Mouse (Mus musculus): ENCODE results near the gene Coro7. TPM values are rescaled to one million over a fixed set of nuclear protein-coding genes. Genes with fewer than 3 reads are reported as not detected.

Coro7 gene
- polyA plus RNA-seq, 1 experiment from 2014 or later: 24.3 TPM

- 83% methylated on average over 10 of the region's 10 CpGs for WGBS
- no peak for ATAC-seq (ENCODE audit: low FRiP score)
Measured at GRCm38 (mm10) chr16:4654706-4655105, 24.9 kb downstream of the Coro7 start.

GRCm38 (mm10) chr16:4652707-4653416, 26.7 kb downstream of the Coro7 start:
- H3K4me1 ChIP-seq: peaks cover 25% of the 10 kb centered on the region
- H3K4me2 ChIP-seq (replicated peaks): no peak overlapping the region
- 77% methylated on average over 4 of the region's 4 CpGs for WGBS
- no peak for ATAC-seq (ENCODE audit: low FRiP score)
- H3K27me3 ChIP-seq: no peaks in the 10 kb centered on the region
- peaks cover 65% of the 10 kb centered on the region for H3K36me3 ChIP-seq
- no peak overlapping the region for H3K9ac ChIP-seq
- no peaks in the 10 kb centered on the region for H3K9me3 ChIP-seq (replicated peaks)
- H3K4me3 ChIP-seq: no peak overlapping the region
- peak overlapping the region; percentile 73; the same call in 1 of the 2 replicates for H3K27ac ChIP-seq

More at GRCm38 (mm10) chr16:4654706-4655105, 24.9 kb downstream of the Coro7 start:
- no peaks in the 10 kb centered on the region for H3K27me3 ChIP-seq
- no peaks in the 10 kb centered on the region for H3K9me3 ChIP-seq (replicated peaks)
- no peak overlapping the region for H3K4me2 ChIP-seq (replicated peaks)
- H3K4me3 ChIP-seq: no peak overlapping the region
- no peak overlapping the region for H3K27ac ChIP-seq
- peaks cover 52% of the 10 kb centered on the region for H3K36me3 ChIP-seq
- peaks cover 30% of the 10 kb centered on the region for H3K4me1 ChIP-seq
- no peak overlapping the region for H3K9ac ChIP-seq

- Histone ChIP-seq H3K27me3 (no peaks in the 10 kb centered on the region), H3K36me3 (peaks cover 65% of the 10 kb centered on the region), H3K4me3 (no peak overlapping the region), H3K9ac (peak overlapping the region; percentile 38; the same call in 1 of the 2 replicates), H3K27ac (peak overlapping the region; percentile 73), H3K4me2 (replicated peaks) (no peak overlapping the region), H3K4me1 (peaks cover 36% of the 10 kb centered on the region), H3K9me3 (replicated peaks) (no peaks in the 10 kb centered on the region)
- WGBS: 56% methylated on average over 7 of the region's 7 CpGs
- ATAC-seq (ENCODE audit: low FRiP score): no peak
Measured at GRCm38 (mm10) chr16:4651624-4652023, 28.0 kb downstream of the Coro7 start.

- Histone ChIP-seq H3K4me3 (no peak overlapping the region), H3K4me2 (replicated peaks) (no peak overlapping the region), H3K4me1 (peaks cover 41% of the 10 kb centered on the region), H3K9ac (no peak overlapping the region), H3K27ac (peak overlapping the region; percentile 62), H3K36me3 (peaks cover 65% of the 10 kb centered on the region), H3K27me3 (no peaks in the 10 kb centered on the region), H3K9me3 (replicated peaks) (no peaks in the 10 kb centered on the region)
- WGBS: 88% methylated on average over 1 of the region's 1 CpGs
- no peak for ATAC-seq (ENCODE audit: low FRiP score)
Measured at GRCm38 (mm10) chr16:4651081-4651480, 28.5 kb downstream of the Coro7 start.

- no peak for ATAC-seq (ENCODE audit: low FRiP score)
- peaks cover 38% of the 10 kb centered on the region for H3K4me1 ChIP-seq
- H3K4me3 ChIP-seq: no peak overlapping the region
- WGBS: 77% methylated on average over 3 of the region's 3 CpGs
- H3K9ac ChIP-seq: no peak overlapping the region; the same call in 1 of the 2 replicates
- no peak overlapping the region for H3K4me2 ChIP-seq (replicated peaks)
- H3K9me3 ChIP-seq (replicated peaks): no peaks in the 10 kb centered on the region
- no peaks in the 10 kb centered on the region for H3K27me3 ChIP-seq
- no peak overlapping the region for H3K27ac ChIP-seq
- H3K36me3 ChIP-seq: peaks cover 59% of the 10 kb centered on the region
Measured at GRCm38 (mm10) chr16:4650161-4650560, 29.4 kb downstream of the Coro7 start.

GRCm38 (mm10) chr16:4649692-4650091, 29.9 kb downstream of the Coro7 start:
- Histone ChIP-seq H3K9ac (no peak overlapping the region; the same call in 1 of the 2 replicates), H3K36me3 (peaks cover 54% of the 10 kb centered on the region), H3K9me3 (replicated peaks) (no peaks in the 10 kb centered on the region)

GRCm38 (mm10) chr16:4649211-4649610, 30.4 kb downstream of the Coro7 start:
- Histone ChIP-seq H3K9ac (no peak overlapping the region), H3K4me1 (peaks cover 43% of the 10 kb centered on the region), H3K4me2 (replicated peaks) (no peak overlapping the region), H3K27me3 (no peaks in the 10 kb centered on the region), H3K27ac (no peak overlapping the region), H3K36me3 (peaks cover 53% of the 10 kb centered on the region), H3K9me3 (replicated peaks) (no peaks in the 10 kb centered on the region), H3K4me3 (no peak overlapping the region)
- ATAC-seq (ENCODE audit: low FRiP score): no peak
- 84% methylated on average over 5 of the region's 5 CpGs for WGBS

More at GRCm38 (mm10) chr16:4649692-4650091, 29.9 kb downstream of the Coro7 start:
- Histone ChIP-seq H3K4me2 (replicated peaks) (no peak overlapping the region), H3K4me3 (no peak overlapping the region), H3K27me3 (no peaks in the 10 kb centered on the region), H3K27ac (no peak overlapping the region), H3K4me1 (peaks cover 39% of the 10 kb centered on the region)
- WGBS: 86% methylated on average over 11 of the region's 11 CpGs
- no peak for ATAC-seq (ENCODE audit: low FRiP score)

GRCm38 (mm10) chr16:4648416-4649023, 31.1 kb downstream of the Coro7 start:
- H3K4me1 ChIP-seq: peaks cover 50% of the 10 kb centered on the region
- H3K9me3 ChIP-seq (replicated peaks): no peaks in the 10 kb centered on the region
- no peak for ATAC-seq (ENCODE audit: low FRiP score)
- no peak overlapping the region for H3K9ac ChIP-seq
- H3K27me3 ChIP-seq: no peaks in the 10 kb centered on the region
- H3K27ac ChIP-seq: no peak overlapping the region
- H3K4me2 ChIP-seq (replicated peaks): no peak overlapping the region
- WGBS: 83% methylated on average over 28 of the region's 28 CpGs
- peaks cover 49% of the 10 kb centered on the region for H3K36me3 ChIP-seq
- H3K4me3 ChIP-seq: no peak overlapping the region

GRCm38 (mm10) chr16:4647651-4648141, 31.9 kb downstream of the Coro7 start:
- H3K4me3 ChIP-seq: no peak overlapping the region
- peak overlapping the region; percentile 24; the same call in 1 of the 2 replicates for H3K27ac ChIP-seq
- H3K4me2 ChIP-seq (replicated peaks): no peak overlapping the region
- whole genome bisulfite sequencing: 71% methylated on average over 13 of the region's 13 CpGs
- peaks cover 42% of the 10 kb centered on the region for H3K36me3 ChIP-seq
- no peaks in the 10 kb centered on the region for H3K27me3 ChIP-seq
- no peak for ATAC-seq (ENCODE audit: low FRiP score)
- peak overlapping the region; percentile 20; the same call in 1 of the 2 replicates for H3K9ac ChIP-seq
- H3K4me1 ChIP-seq: peaks cover 56% of the 10 kb centered on the region
- no peaks in the 10 kb centered on the region for H3K9me3 ChIP-seq (replicated peaks)

GRCm38 (mm10) chr16:4646831-4647230, 32.7 kb downstream of the Coro7 start:
- H3K4me1 ChIP-seq: peaks cover 62% of the 10 kb centered on the region
- peaks cover 35% of the 10 kb centered on the region for H3K36me3 ChIP-seq
- no peaks in the 10 kb centered on the region for H3K27me3 ChIP-seq
- H3K4me3 ChIP-seq: no peak overlapping the region
- H3K9ac ChIP-seq: peak overlapping the region; percentile 23; the same call in 1 of the 2 replicates
- ATAC-seq (ENCODE audit: low FRiP score): no peak
- no peaks in the 10 kb centered on the region for H3K9me3 ChIP-seq (replicated peaks)
- 71% methylated on average over 4 of the region's 4 CpGs for WGBS
- peak overlapping the region; percentile 24; the same call in 1 of the 2 replicates for H3K27ac ChIP-seq
- H3K4me2 ChIP-seq (replicated peaks): no peak overlapping the region

- WGBS: 74% methylated on average over 4 of the region's 4 CpGs
- H3K4me1 ChIP-seq: peaks cover 64% of the 10 kb centered on the region
Measured at GRCm38 (mm10) chr16:4645867-4646266, 33.7 kb downstream of the Coro7 start.

GRCm38 (mm10) chr16:4643670-4644419, 35.7 kb downstream of the Coro7 start:
- Histone ChIP-seq H3K4me2 (replicated peaks) (no peak overlapping the region; the same call in 1 of the 2 replicates), H3K27me3 (no peaks in the 10 kb centered on the region), H3K4me1 (peaks cover 69% of the 10 kb centered on the region), H3K9ac (no peak overlapping the region), H3K9me3 (replicated peaks) (no peaks in the 10 kb centered on the region), H3K36me3 (peaks cover 7% of the 10 kb centered on the region), H3K4me3 (no peak overlapping the region), H3K27ac (no peak overlapping the region)
- no peak for ATAC-seq (ENCODE audit: low FRiP score)
- 70% methylated on average over 11 of the region's 11 CpGs for WGBS

More at GRCm38 (mm10) chr16:4645867-4646266, 33.7 kb downstream of the Coro7 start:
- H3K36me3 ChIP-seq: peaks cover 26% of the 10 kb centered on the region
- no peak overlapping the region for H3K9ac ChIP-seq
- no peak overlapping the region for H3K4me3 ChIP-seq
- H3K9me3 ChIP-seq (replicated peaks): no peaks in the 10 kb centered on the region
- H3K4me2 ChIP-seq (replicated peaks): no peak overlapping the region
- H3K27ac ChIP-seq: no peak overlapping the region
- H3K27me3 ChIP-seq: no peaks in the 10 kb centered on the region
- no peak for ATAC-seq (ENCODE audit: low FRiP score)
